Mouse (Mus musculus): ENCODE results near the gene Foxo1. TPM values are rescaled to one million over a fixed set of nuclear protein-coding genes. Genes with fewer than 3 reads are reported as not detected.

The Foxo1 gene
- total and polyA plus RNA-seq, 3 experiments, result 0.31 to 2.5 TPM; not detected in 1

DNA sequence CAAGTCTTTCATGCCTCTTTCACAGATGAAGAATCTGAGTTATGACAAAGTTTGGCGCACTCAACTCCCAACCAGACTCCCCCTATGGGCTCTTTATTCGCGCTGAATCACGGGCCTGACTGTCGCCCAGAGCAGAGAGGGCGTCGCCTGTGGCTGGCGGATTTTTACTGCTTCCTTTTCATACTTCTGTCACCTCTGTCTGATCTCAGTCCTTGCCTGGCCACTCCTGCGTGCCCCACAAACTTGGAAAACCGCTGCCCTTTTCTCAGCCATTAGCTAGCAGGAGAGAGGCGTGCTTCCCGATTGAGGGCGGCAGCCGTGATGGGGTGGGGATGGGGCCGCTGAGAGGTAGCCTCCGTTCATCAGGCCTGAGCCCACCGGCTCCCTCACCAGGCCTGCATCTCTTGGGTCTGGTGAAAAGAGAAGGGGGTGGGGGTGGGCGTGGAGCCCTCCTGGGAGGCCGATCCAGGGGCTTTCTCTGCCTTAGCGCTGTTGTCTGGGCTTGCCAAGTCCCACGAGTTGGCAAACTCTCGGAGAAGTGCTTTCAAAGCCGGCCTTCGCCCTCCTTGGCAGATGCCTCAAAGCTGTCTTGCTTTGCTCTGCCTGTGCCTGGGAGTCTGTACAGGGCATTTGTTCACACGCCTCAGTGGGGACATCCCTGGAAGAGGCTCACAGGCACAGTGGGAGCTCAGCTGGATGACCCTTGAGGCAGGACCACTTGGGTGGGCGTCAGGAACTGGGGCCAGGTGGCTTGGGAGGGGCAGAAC lies 133.2 kb downstream of the Foxo1 start:
- H3K79me2 ChIP-seq (ENCODE audit: control insufficient read depth, insufficient read depth, low read length, poor library complexity), result no peaks in the 10 kb centered on the region
- no peak overlapping the region for H3K27ac ChIP-seq (ENCODE audit: control insufficient read depth, low read depth, low read length)
- no peak overlapping the region for H3K9ac ChIP-seq (ENCODE audit: control insufficient read depth, low read depth, low read length, poor library complexity, severe bottlenecking)
- no peak overlapping the region for H3K4me3 ChIP-seq (ENCODE audit: control insufficient read depth in 1 of 2, insufficient read depth in 1 of 2, low read depth in 2 of 2, low read length in 2 of 2)
- no peaks in the 10 kb centered on the region; a peak in 1 of 4 replicates for H3K27me3 ChIP-seq (ENCODE audit: control insufficient read depth in 1 of 2, insufficient read depth in 2 of 2, low read length in 2 of 2)
- no peaks in the 10 kb centered on the region for H3K4me1 ChIP-seq (ENCODE audit: control insufficient read depth in 1 of 2, insufficient read depth in 2 of 2, low read length in 2 of 2)
- TF ChIP-seq USF2 (IDR thresholded peaks at IDR 0.05; ENCODE audit: borderline replicate concordance in 1 of 2, insufficient read depth in 1 of 2, low read depth in 1 of 2, low read length in 2 of 2) (no peak), MXI1 (IDR thresholded peaks at IDR 0.05; ENCODE audit: low read depth, low read length) (no peak), ETS1 (IDR thresholded peaks at IDR 0.05; ENCODE audit: low read depth, low read length) (no peak), TAL1 (IDR thresholded peaks at IDR 0.05; ENCODE audit: low read length) (no peak), CHD1 (IDR thresholded peaks at IDR 0.05; ENCODE audit: low read depth, low read length) (no peak), ZKSCAN1 (IDR thresholded peaks at IDR 0.05; ENCODE audit: low read depth, low read length) (no peak), HCFC1 (IDR thresholded peaks at IDR 0.05; ENCODE audit: low read depth, low read length) (no peak), GATA1 (IDR thresholded peaks at IDR 0.05; ENCODE audit: low read depth, low read length) (no peak), CTCF (IDR thresholded peaks at IDR 0.05 in 2 of 3, conservative IDR thresholded peaks at IDR 0.05 in 1 of 3; ENCODE audit: control insufficient read depth in 1 of 3, insufficient read depth in 1 of 3, low read depth in 2 of 3, low read length in 3 of 3, poor library complexity in 1 of 3, severe bottlenecking in 1 of 3) (no peak), BHLHE40 (IDR thresholded peaks at IDR 0.05; ENCODE audit: borderline replicate concordance, low read depth, low read length) (no peak)
- no peaks in the 10 kb centered on the region for H3K36me3 ChIP-seq (ENCODE audit: control insufficient read depth in 1 of 2, insufficient read depth in 2 of 2, low read length in 2 of 2)
- H3K9me3 ChIP-seq (replicated peaks; ENCODE audit: insufficient read depth, low read length), result no peaks in the 10 kb centered on the region
- no peak for DNase-seq (ENCODE audit: low read depth, low spot score)

Other genes with a start within 250 kb of the Foxo1 start
- gene Maml3, start 163.3 kb upstream of the Foxo1 start, total RNA-seq (2012; rRNA removed), result 2.0 and 2.6 TPM in 2 replicates
- gene Maml3, start 163.3 kb upstream of the Foxo1 start, polyA plus RNA-seq (2012; ENCODE audit: insufficient read depth in 1 of 2, insufficient read length in 2 of 2, low read depth in 1 of 2, low replicate concordance in 2 of 2, missing spikeins in 1 of 2), result 1 to 10 TPM in 1 of 2 experiments, not detected in 1; 4.1 TPM